Comparison of ENCODE assay signal across 8 mouse cellular contexts in genomic region chr10:37140736-37141451, GRCm38 (mm10). TPM values are rescaled to one million over a fixed set of nuclear protein-coding genes. Genes with fewer than 3 reads are reported as not detected.
A peak's percentile ranks its signal among the peaks of the same experiment; 100 is the strongest.
DNase-seq lines count a peak whose midpoint lies in the region; ATAC-seq and TF ChIP-seq lines count a peak whose summit lies in the region.

No protein-coding gene starts in this region.

- H3K4me1 ChIP-seq in forebrain, embryonic 10.5 days = peaks cover 14% of the 10 kb centered on the region
- 0 out of 4 replicates have a peak, but pooled peaks cover 0 to 6% of the 10 kb centered on the region in 2 experiments for H3K4me1 ChIP-seq in heart, embryonic 14.5 days (ENCODE audit: control insufficient read depth in 2 of 2, insufficient read depth in 2 of 2, low read length in 2 of 2)
- H3K4me1 ChIP-seq in liver, embryonic 12.5 days = peaks cover 43% of the 10 kb centered on the region
- peaks cover 7% of the 10 kb centered on the region for H3K4me1 ChIP-seq in stomach, embryonic 16.5 days (ENCODE audit: control insufficient read depth, insufficient read depth, low read length)

- peak overlapping the region; percentile 85 for H3K4me2 ChIP-seq in heart, embryonic 14.5 days (ENCODE audit: low read length)
- H3K4me2 ChIP-seq in liver, embryonic 12.5 days = peak overlapping the region; percentile 91
- peak overlapping the region; percentile 90 for H3K4me2 ChIP-seq in stomach, embryonic 16.5 days (ENCODE audit: low read depth, low read length)

- peak; percentile 8 for DNase-seq in 416B (ENCODE audit: low read depth)
- peak; percentile 99 for DNase-seq in brain, embryonic 14.5 days (ENCODE audit: low read depth)
- DNase-seq in forebrain, embryonic 10.5 days (ENCODE audit: extremely low spot score, low spot score) = peak; percentile 99
- DNase-seq in kidney, postnatal 25 days = peak; percentile 83 to 92
- DNase-seq in neural tube, embryonic 10.5 days (ENCODE audit: extremely low spot score, low spot score) = peak; percentile 99

- no peak for TF ChIP-seq CTCF in brain, embryonic 14.5 days (IDR thresholded peaks at IDR 0.05; ENCODE audit: borderline replicate concordance, extremely low read depth, insufficient read depth, insufficient read length)

- peak overlapping the region; percentile 97 for H3K9ac ChIP-seq in heart, embryonic 14.5 days (ENCODE audit: low read length)
- H3K9ac ChIP-seq in liver, embryonic 12.5 days = peak overlapping the region; percentile 58
- peak overlapping the region; percentile 83 for H3K9ac ChIP-seq in stomach, embryonic 16.5 days (ENCODE audit: low read length)

- peak overlapping the region; percentile 99 for H3K27ac ChIP-seq in forebrain, embryonic 10.5 days
- H3K27ac ChIP-seq in heart, embryonic 14.5 days (replicated peaks in 1 of 2; ENCODE audit: control insufficient read depth in 1 of 2, insufficient read depth in 1 of 2, low read depth in 2 of 2, low read length in 2 of 2) = peak overlapping the region; percentile 75 to 93
- H3K27ac ChIP-seq in liver, embryonic 12.5 days = peak overlapping the region; percentile 64
- peak overlapping the region; percentile 99 for H3K27ac ChIP-seq in stomach, embryonic 16.5 days (ENCODE audit: low read length)

- peak overlapping the region; percentile 86 for H3K4me3 ChIP-seq in forebrain, embryonic 10.5 days
- peak overlapping the region; percentile 65 to 76 for H3K4me3 ChIP-seq in heart, embryonic 14.5 days (ENCODE audit: control insufficient read depth in 1 of 2, insufficient read depth in 1 of 2, low read depth in 1 of 2, low read length in 2 of 2)
- peak overlapping the region; percentile 68 for H3K4me3 ChIP-seq in liver, embryonic 12.5 days
- peak overlapping the region; percentile 87 for H3K4me3 ChIP-seq in stomach, embryonic 16.5 days (replicated peaks; ENCODE audit: low read length)

- no peak; the same call in 1 of the 2 replicates for TF ChIP-seq POLR2A in brain, embryonic 14.5 days (IDR thresholded peaks at IDR 0.05; ENCODE audit: borderline replicate concordance, extremely low read depth, insufficient read depth, insufficient read length, poor library complexity, severe bottlenecking)

- under 1% methylated on average over 45 of the region's 47 CpGs for WGBS in forebrain, embryonic 10.5 days
- WGBS in heart, embryonic 14.5 days = 1% methylated on average over 34 of the region's 47 CpGs
- under 1% methylated on average over 40 of the region's 47 CpGs for WGBS in liver, embryonic 12.5 days (ENCODE audit: insufficient replicate concordance)
- under 1% methylated on average over 42 of the region's 47 CpGs for WGBS in stomach, embryonic 16.5 days

- no peaks in the 10 kb centered on the region for H3K9me3 ChIP-seq in forebrain, embryonic 10.5 days
- H3K9me3 ChIP-seq in heart, embryonic 14.5 days (ENCODE audit: control insufficient read depth, low read length) = no peaks in the 10 kb centered on the region
- H3K9me3 ChIP-seq in liver, embryonic 12.5 days (replicated peaks) = no peaks in the 10 kb centered on the region
- H3K9me3 ChIP-seq in stomach, embryonic 16.5 days (replicated peaks; ENCODE audit: control insufficient read depth, low read length) = no peaks in the 10 kb centered on the region

- peaks cover 10% of the 10 kb centered on the region for H3K36me3 ChIP-seq in forebrain, embryonic 10.5 days (replicated peaks)
- peaks cover 6% of the 10 kb centered on the region for H3K36me3 ChIP-seq in heart, embryonic 14.5 days (ENCODE audit: control insufficient read depth, insufficient read depth, low read length)
- H3K36me3 ChIP-seq in liver, embryonic 12.5 days = peaks cover 7% of the 10 kb centered on the region
- H3K36me3 ChIP-seq in stomach, embryonic 16.5 days (ENCODE audit: control insufficient read depth, insufficient read depth, low read length) = no peaks in the 10 kb centered on the region

- peak; percentile 82 for ATAC-seq in heart, embryonic 14.5 days (ENCODE audit: insufficient number of reproducible peaks, insufficient read depth, low FRiP score, low read depth)
- peak; percentile 53 for ATAC-seq in liver, embryonic 12.5 days
- peak; percentile 89 for ATAC-seq in stomach, embryonic 16.5 days (ENCODE audit: insufficient read depth, low FRiP score)

- no peaks in the 10 kb centered on the region for H3K27me3 ChIP-seq in forebrain, embryonic 10.5 days (ENCODE audit: poor library complexity, severe bottlenecking)
- H3K27me3 ChIP-seq in heart, embryonic 14.5 days (ENCODE audit: control insufficient read depth, insufficient read depth, low read length) = no peaks in the 10 kb centered on the region
- peaks cover 67% of the 10 kb centered on the region for H3K27me3 ChIP-seq in liver, embryonic 12.5 days (replicated peaks)
- no peaks in the 10 kb centered on the region for H3K27me3 ChIP-seq in stomach, embryonic 16.5 days (ENCODE audit: control insufficient read depth, insufficient read depth, low read length)

RNA-seq across cellular contexts. Expression of gene Marcks, which starts 2.2 kb away (rescaled TPM):
- 328 and 380 TPM in 2 replicates for polyA plus RNA-seq in brain, embryonic 14.5 days (2012; rRNA removed)
- 128 and 131 TPM in 2 replicates for polyA plus RNA-seq in forebrain, embryonic 10.5 days (2016; fragmentation: Nextera tagmentation; extraction: Ambion mirVana)
- polyA plus RNA-seq in heart, embryonic 14.5 days (2014; fragmentation: Nextera tagmentation; extraction: Ambion mirVana) = 92.2 and 96.5 TPM in 2 replicates
- 34.9 and 37.0 TPM in 2 replicates for polyA plus RNA-seq in liver, embryonic 12.5 days (2016; fragmentation: Nextera tagmentation; extraction: Ambion mirVana)
- polyA plus RNA-seq in stomach, embryonic 16.5 days (2015; fragmentation: Nextera tagmentation; extraction: Ambion mirVana) = 66.3 and 78.1 TPM in 2 replicates

Comparison
In these comparisons a context has a peak if more than half of its experiments do, and no peak if none do; other contexts are left out.
1. Peak in every context shown above with its lines: DNase-seq, ATAC-seq, H3K4me3 ChIP-seq and H3K27ac ChIP-seq.
2. DNase-seq: peak in every context shown above with its lines; median percentile 99 in brain, embryonic 14.5 days; 99 in forebrain, embryonic 10.5 days; 99 in neural tube, embryonic 10.5 days; 88 in kidney, postnatal 25 days; 8 in 416B.